Mouse (Mus musculus): ENCODE data around the gene Ddx23. TPM values are rescaled to one million over a fixed set of nuclear protein-coding genes. Genes with fewer than 3 reads are reported as not detected.

The Ddx23 gene
- total RNA-seq, 2 experiments from 2014 or later: 62.5 to 68.6 TPM

GRCm38 (mm10) chr15:98610131-98610633 is 52.5 kb downstream of the Ddx23 start:
- DNase-seq: no peak
- intact Hi-C loops (cut with DNase I): no loop called here

- intact Hi-C loops (cut with DNase I): no loop called here
- peak; percentile 90 for DNase-seq
Observed at GRCm38 (mm10) chr15:98609331-98610130, 53.2 kb downstream of the Ddx23 start, which contains the start of gene Adcy6. Adcy6 (minus strand) TSS chr15:98610076.

GRCm38 (mm10) chr15:98608784-98609250 is 53.9 kb downstream of the Ddx23 start:
- DNase-seq: no peak
- intact Hi-C loops (cut with DNase I): no loop called here

GRCm38 (mm10) chr15:98608058-98608783 is 54.5 kb downstream of the Ddx23 start:
- DNase-seq: no peak
- intact Hi-C loops (cut with DNase I): no loop called here

GRCm38 (mm10) chr15:98607557-98607956 is 55.1 kb downstream of the Ddx23 start:
- intact Hi-C loops (cut with DNase I): no loop called here
- no peak for DNase-seq

GRCm38 (mm10) chr15:98606739-98607138 is 56.0 kb downstream of the Ddx23 start:
- no peak for DNase-seq
- intact Hi-C loops (cut with DNase I): no loop called here

- intact Hi-C loops (cut with DNase I): no loop called here
- DNase-seq: no peak
Observed at GRCm38 (mm10) chr15:98606051-98606536, 56.6 kb downstream of the Ddx23 start.

GRCm38 (mm10) chr15:98604041-98604575 is 58.6 kb downstream of the Ddx23 start:
- DNase-seq: no peak
- intact Hi-C loops (cut with DNase I): no loop called here

- no peak for DNase-seq
- intact Hi-C loops (cut with DNase I): no loop called here
Observed at GRCm38 (mm10) chr15:98602921-98603458, 59.7 kb downstream of the Ddx23 start.

GRCm38 (mm10) chr15:98602191-98602881 is 60.4 kb downstream of the Ddx23 start:
- no peak for DNase-seq
- intact Hi-C loops (cut with DNase I): no loop called here

GRCm38 (mm10) chr15:98601832-98602190 is 60.9 kb downstream of the Ddx23 start:
- intact Hi-C loops (cut with DNase I): no loop called here
- DNase-seq: no peak

- no peak for DNase-seq
- intact Hi-C loops (cut with DNase I): no loop called here
Observed at GRCm38 (mm10) chr15:98600036-98600709, 62.5 kb downstream of the Ddx23 start.

GRCm38 (mm10) chr15:98596609-98597008 is 66.1 kb downstream of the Ddx23 start:
- DNase-seq: no peak

More at GRCm38 (mm10) chr15:98596609-98597008, 66.1 kb downstream of the Ddx23 start:
- intact Hi-C loops (cut with DNase I): no loop called here

Other genes with a start within 250 kb of the Ddx23 start
- gene Olfr282, start 231.7 kb downstream of the Ddx23 start, total RNA-seq (2021): not detected
- not detected for gene Olfr281, start 210.3 kb downstream of the Ddx23 start, total RNA-seq (2021)
- gene OR5BS1P, start 193.0 kb downstream of the Ddx23 start, total RNA-seq (2021): not detected
- not detected for gene Lalba, start 180.2 kb downstream of the Ddx23 start, total RNA-seq (2021)
- gene Olfr279, start 170.5 kb downstream of the Ddx23 start, total RNA-seq (2021): not detected
- 10 to 100 TPM; 72.2 to 77.1 TPM for gene Kansl2, start 128.6 kb downstream of the Ddx23 start, total RNA-seq (2021)
- gene Ccnt1, start 92.0 kb downstream of the Ddx23 start, total RNA-seq (2021): 10 to 100 TPM; 51.5 to 61.1 TPM
- gene 4930415O20Rik, start 91.9 kb downstream of the Ddx23 start, total RNA-seq (2021): not detected
- 10 to 100 TPM; 55.1 to 56.6 TPM for gene Adcy6, start 52.8 kb downstream of the Ddx23 start, total RNA-seq (2021)
- 100 to 1,000 TPM; 213 to 226 TPM for gene Cacnb3, start 32.1 kb downstream of the Ddx23 start, total RNA-seq (2021)
- gene Rnd1, start 14.6 kb upstream of the Ddx23 start, total RNA-seq (2021): 10 to 100 TPM; 46.5 to 49.7 TPM
- gene Ccdc65, start 45.3 kb upstream of the Ddx23 start, total RNA-seq (2021): 10 to 100 TPM in 1 of 2 experiments, 1 to 10 TPM in 1; 9.9 to 10.3 TPM
- gene Fkbp11, start 65.3 kb upstream of the Ddx23 start, total RNA-seq (2021): 1 to 10 TPM; 2.7 to 3.5 TPM
- 100 to 1,000 TPM; 318 to 348 TPM for gene Arf3, start 100.3 kb upstream of the Ddx23 start, total RNA-seq (2021)
- gene Wnt10b, start 115.3 kb upstream of the Ddx23 start, total RNA-seq (2021): under 1 TPM; 0.36 to 0.40 TPM
- not detected for gene Wnt1, start 127.0 kb upstream of the Ddx23 start, total RNA-seq (2021)
- gene Ddn, start 146.6 kb upstream of the Ddx23 start, total RNA-seq (2021): 100 to 1,000 TPM; 113 to 118 TPM
- gene Prkag1, start 168.6 kb upstream of the Ddx23 start, total RNA-seq (2021): 10 to 100 TPM; 35.0 to 38.1 TPM
- 10 to 100 TPM; 74.2 to 74.4 TPM for gene Kmt2d, start 208.3 kb upstream of the Ddx23 start, total RNA-seq (2021)
- 10 to 100 TPM; 18.3 to 18.4 TPM for gene Rhebl1, start 231.6 kb upstream of the Ddx23 start, total RNA-seq (2021)
- under 1 TPM; 0.28 to 0.36 TPM for gene Dhh, start 235.6 kb upstream of the Ddx23 start, total RNA-seq (2021)